Mouse (Mus musculus) neural tube, embryonic 11.5 days (tissue): ENCODE data around the gene Adamtsl2. TPM values are rescaled to one million over a fixed set of nuclear protein-coding genes. Genes with fewer than 3 reads are reported as not detected.
A peak's percentile ranks its signal among the peaks of the same experiment; 100 is the strongest.

Source experiments
- ATAC-seq: fragments of 200-750 bp; cut with Nextera tagmentation; 2 replicates; pipeline ENCODE4 v1.8.0; 2017; ENCODE audit warnings: moderate number of reproducible peaks, mild to moderate bottlenecking, moderate TSS enrichment, moderate library complexity; ENCODE audit not compliant: insufficient read depth, low FRiP score, low TSS enrichment
- DNase-seq: peaks from one replicate; pipeline ENCODE4 v3.0.0-alpha.2; 2015; ENCODE audit warnings: low spot score
- H3K27ac ChIP-seq: fragments of 300-500 bp; sonication (generic); 2 replicates; pipeline ENCODE4 v1.5.1; 2014; ENCODE audit warnings: low read depth, mild to moderate bottlenecking, low read length
- H3K27me3 ChIP-seq: fragments of 300-500 bp; sonication (generic); 2 replicates; pipeline ENCODE4 v1.6.1; 2014; ENCODE audit warnings: mild to moderate bottlenecking, low read length, mixed read lengths; ENCODE audit not compliant: control insufficient read depth, insufficient read depth
- H3K36me3 ChIP-seq: fragments of 300-500 bp; sonication (generic); 2 replicates; pipeline ENCODE4 v1.6.1; 2014; ENCODE audit warnings: mild to moderate bottlenecking, low read length, moderate library complexity, mixed read lengths; ENCODE audit not compliant: control insufficient read depth, insufficient read depth
- H3K4me1 ChIP-seq: fragments of 300-500 bp; sonication (generic); 2 replicates; pipeline ENCODE4 v1.6.1; 2014; ENCODE audit warnings: low read length, mixed read lengths; ENCODE audit not compliant: control insufficient read depth, insufficient read depth
- H3K4me2 ChIP-seq: fragments of 300-500 bp; sonication (generic); 2 replicates; pipeline ENCODE4 v1.6.1; 2014; ENCODE audit warnings: low read depth, mild to moderate bottlenecking, moderate library complexity
- H3K4me3 ChIP-seq: fragments of 300-500 bp; sonication (generic); 2 replicates; pipeline ENCODE4 v1.5.1; 2014; ENCODE audit warnings: low read depth, low read length
- H3K9ac ChIP-seq: fragments of 300-500 bp; sonication (generic); 2 replicates; pipeline ENCODE4 v1.6.1; 2014; ENCODE audit warnings: mild to moderate bottlenecking, low read length
- H3K9me3 ChIP-seq: fragments of 300-500 bp; sonication (generic); 2 replicates; pipeline ENCODE4 v1.6.1; 2016; ENCODE audit warnings: low read length; ENCODE audit not compliant: control insufficient read depth
- WGBS: fragments of 180-500 bp; shearing (Covaris S2); extraction: QIAGEN DNeasy Blood & Tissue Kit; methylation state at CpG from one replicate; pipeline ENCODE4 v1.1.7; 2014; 5-methylcytosine and 5-hydroxymethylcytosine counted together
- polyA plus RNA-seq: library from polyadenylated mRNA; unstranded; fragments of >200 nt; fragmentation: Nextera tagmentation; extraction: Ambion mirVana; gene quantifications from 2 replicates; pipeline ENCODE4 v1.2.1, GENCODE M21; 2014

Adamtsl2 gene
- polyA plus RNA-seq, 1 experiment from 2014 or later, result 7.2 TPM

DNA sequence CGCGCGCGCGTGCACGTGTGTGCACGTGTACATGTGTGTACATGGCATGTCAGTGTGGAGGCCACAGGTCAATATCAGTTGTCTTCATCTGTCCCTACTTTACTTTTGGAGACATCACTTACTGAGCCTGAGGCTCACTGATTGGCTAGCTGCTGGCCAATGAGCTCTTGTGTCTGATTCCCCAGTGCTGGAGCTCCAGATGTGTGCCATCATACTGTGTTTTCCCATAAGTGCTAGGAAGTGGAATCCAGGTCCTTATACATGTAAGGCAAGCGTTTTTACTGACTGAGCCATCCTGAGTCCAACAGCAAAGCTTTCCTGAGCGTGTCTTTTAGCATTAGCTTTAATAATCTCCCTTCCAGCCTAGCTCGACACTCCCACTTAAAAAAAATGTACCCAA lies 35.0 kb downstream of the Adamtsl2 start:
- no peaks in the 10 kb centered on the region for H3K4me1 ChIP-seq
- no peak overlapping the region for H3K4me2 ChIP-seq
- H3K36me3 ChIP-seq, result no peaks in the 10 kb centered on the region
- no peak for DNase-seq
- H3K27ac ChIP-seq, result no peak overlapping the region
- H3K27me3 ChIP-seq, result no peaks in the 10 kb centered on the region
- H3K9ac ChIP-seq, result no peak overlapping the region
- H3K9me3 ChIP-seq, result no peaks in the 10 kb centered on the region
- H3K4me3 ChIP-seq, result no peak overlapping the region
- WGBS, result 88% methylated on average over 10 of the region's 10 CpGs
- ATAC-seq, result no peak

- no peak overlapping the region for H3K9ac ChIP-seq
- 54% methylated on average over 4 of the region's 4 CpGs for WGBS
- no peak overlapping the region for H3K4me3 ChIP-seq
- no peaks in the 10 kb centered on the region for H3K36me3 ChIP-seq
- H3K9me3 ChIP-seq, result no peaks in the 10 kb centered on the region
- no peak for DNase-seq
- no peaks in the 10 kb centered on the region for H3K27me3 ChIP-seq
- no peak for ATAC-seq
- no peak overlapping the region for H3K4me2 ChIP-seq
- H3K27ac ChIP-seq, result no peak overlapping the region
- H3K4me1 ChIP-seq, result peaks cover 13% of the 10 kb centered on the region
These were observed 39.3 kb downstream of the Adamtsl2 start for GRCm38 (mm10) chr2:27118452-27118851.

GRCm38 (mm10) chr2:27119766-27120165 lies 40.6 kb downstream of the Adamtsl2 start:
- no peaks in the 10 kb centered on the region for H3K27me3 ChIP-seq
- H3K4me1 ChIP-seq, result peaks cover 13% of the 10 kb centered on the region
- H3K27ac ChIP-seq, result no peak overlapping the region
- no peaks in the 10 kb centered on the region for H3K36me3 ChIP-seq
- no peaks in the 10 kb centered on the region for H3K9me3 ChIP-seq
- no peak overlapping the region for H3K4me3 ChIP-seq
- no peak overlapping the region for H3K4me2 ChIP-seq
- no peak overlapping the region for H3K9ac ChIP-seq
- DNase-seq, result no peak
- no peak for ATAC-seq
- 81% methylated on average over 2 of the region's 2 CpGs for whole genome bisulfite sequencing

GRCm38 (mm10) chr2:27120241-27120641 lies 41.1 kb downstream of the Adamtsl2 start:
- Histone ChIP-seq H3K9ac (no peak overlapping the region), H3K4me1 (peaks cover 13% of the 10 kb centered on the region), H3K4me3 (no peak overlapping the region), H3K27me3 (no peaks in the 10 kb centered on the region), H3K36me3 (no peaks in the 10 kb centered on the region), H3K4me2 (no peak overlapping the region), H3K9me3 (no peaks in the 10 kb centered on the region), H3K27ac (no peak overlapping the region)
- no peak for DNase-seq
- WGBS, result 92% methylated on average over 8 of the region's 8 CpGs
- no peak for ATAC-seq

DNA sequence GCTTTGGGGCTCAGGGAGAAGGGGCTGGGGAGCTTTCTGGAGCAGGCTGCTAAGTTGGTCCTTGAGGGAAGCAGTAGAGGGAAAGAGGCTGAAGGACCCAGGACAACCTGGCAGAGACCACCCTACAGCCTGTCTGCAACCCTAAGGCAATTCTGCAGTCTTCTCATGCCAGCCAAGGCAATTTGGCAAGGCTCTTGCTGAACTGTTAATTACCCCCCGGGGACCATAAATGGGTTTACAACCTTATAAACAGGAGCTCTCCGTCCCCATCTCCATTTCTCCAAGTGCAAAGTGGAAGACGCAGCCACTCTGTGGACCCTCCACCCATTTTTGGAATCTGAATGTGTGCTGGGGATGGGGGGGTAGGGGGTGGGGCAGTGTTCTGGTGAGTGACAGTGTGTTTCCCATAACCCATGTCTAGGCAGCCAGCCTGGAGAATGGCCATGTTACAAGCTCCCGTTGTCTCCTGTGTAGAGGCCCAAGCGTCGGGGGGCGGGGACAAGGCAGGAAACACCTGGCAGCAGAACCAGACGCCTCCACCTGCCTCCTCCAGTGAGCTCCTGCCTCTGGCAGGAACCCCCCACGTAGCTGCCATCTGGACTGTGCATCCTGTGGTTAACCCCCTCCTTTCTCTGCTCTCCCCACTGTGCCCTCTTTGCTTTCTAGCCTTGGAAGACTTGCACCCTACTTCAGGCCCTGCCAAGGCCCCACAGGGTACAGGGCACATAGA lies 42.6 kb downstream of the Adamtsl2 start:
- WGBS, result 9% methylated on average over 9 of the region's 9 CpGs
- H3K9ac ChIP-seq, result no peak overlapping the region
- no peaks in the 10 kb centered on the region for H3K27me3 ChIP-seq
- ATAC-seq, result no peak
- peaks cover 13% of the 10 kb centered on the region for H3K4me1 ChIP-seq
- H3K27ac ChIP-seq, result no peak overlapping the region
- no peak overlapping the region for H3K4me2 ChIP-seq
- H3K9me3 ChIP-seq, result no peaks in the 10 kb centered on the region
- peak; percentile 60 for DNase-seq
- H3K4me3 ChIP-seq, result no peak overlapping the region
- H3K36me3 ChIP-seq, result no peaks in the 10 kb centered on the region

DNA sequence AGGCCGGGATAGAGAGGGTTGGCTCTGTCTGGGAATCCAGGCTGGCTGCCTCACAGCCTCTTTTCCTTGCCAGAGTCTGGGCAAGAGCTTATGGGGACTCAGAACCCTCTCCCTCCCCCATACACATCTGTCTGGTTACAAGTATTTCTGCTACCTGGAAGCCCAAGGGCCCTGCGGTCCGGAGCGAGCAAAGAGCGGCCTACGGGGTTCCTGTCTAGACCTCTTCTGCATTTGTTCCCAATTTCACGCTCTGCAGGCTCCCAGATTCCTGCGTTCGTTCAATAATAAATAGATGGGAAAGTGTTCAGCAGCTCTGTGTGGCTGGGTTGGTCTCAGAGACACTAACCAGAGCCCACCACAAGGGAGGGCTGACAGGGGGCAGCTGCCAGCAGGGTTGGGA lies 43.4 kb downstream of the Adamtsl2 start:
- 30% methylated on average over 9 of the region's 9 CpGs for WGBS
- no peak overlapping the region for H3K27ac ChIP-seq

DNA sequence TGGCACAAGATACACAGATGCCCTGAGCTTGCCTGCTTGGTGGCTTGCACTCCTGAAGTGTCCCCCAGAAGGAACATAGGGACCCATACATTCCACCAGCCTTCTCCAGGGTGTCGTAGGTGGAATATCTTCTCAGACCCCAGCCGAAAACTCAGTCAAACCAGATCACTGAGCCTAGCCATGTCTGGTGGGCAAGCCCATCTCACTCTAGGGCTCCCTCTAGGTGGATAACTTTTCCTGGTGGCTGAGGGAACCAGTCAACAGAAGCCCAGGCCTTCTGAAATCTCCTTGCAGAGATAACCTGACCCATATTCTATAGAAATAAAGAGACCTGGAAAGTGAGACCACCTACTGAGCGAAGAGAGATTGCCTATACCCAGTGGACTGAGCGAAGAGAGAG lies 43.9 kb downstream of the Adamtsl2 start:
- no peak for DNase-seq
- no peaks in the 10 kb centered on the region for H3K36me3 ChIP-seq
- no peak overlapping the region for H3K4me3 ChIP-seq
- no peaks in the 10 kb centered on the region for H3K9me3 ChIP-seq
- H3K27ac ChIP-seq, result no peak overlapping the region
- peaks cover 13% of the 10 kb centered on the region for H3K4me1 ChIP-seq
- H3K9ac ChIP-seq, result no peak overlapping the region
- ATAC-seq, result no peak
- no peak overlapping the region for H3K4me2 ChIP-seq
- H3K27me3 ChIP-seq, result no peaks in the 10 kb centered on the region
- WGBS, result 78% methylated on average over 4 of the region's 4 CpGs

More for the DNA sequence above, 43.4 kb downstream of the Adamtsl2 start:
- no peak overlapping the region for H3K9ac ChIP-seq
- H3K4me2 ChIP-seq, result no peak overlapping the region
- no peaks in the 10 kb centered on the region for H3K27me3 ChIP-seq
- no peaks in the 10 kb centered on the region for H3K36me3 ChIP-seq
- H3K4me3 ChIP-seq, result no peak overlapping the region
- DNase-seq (peak; percentile 51), ATAC-seq (no peak)
- H3K4me1 ChIP-seq, result peaks cover 13% of the 10 kb centered on the region
- H3K9me3 ChIP-seq, result no peaks in the 10 kb centered on the region

DNA sequence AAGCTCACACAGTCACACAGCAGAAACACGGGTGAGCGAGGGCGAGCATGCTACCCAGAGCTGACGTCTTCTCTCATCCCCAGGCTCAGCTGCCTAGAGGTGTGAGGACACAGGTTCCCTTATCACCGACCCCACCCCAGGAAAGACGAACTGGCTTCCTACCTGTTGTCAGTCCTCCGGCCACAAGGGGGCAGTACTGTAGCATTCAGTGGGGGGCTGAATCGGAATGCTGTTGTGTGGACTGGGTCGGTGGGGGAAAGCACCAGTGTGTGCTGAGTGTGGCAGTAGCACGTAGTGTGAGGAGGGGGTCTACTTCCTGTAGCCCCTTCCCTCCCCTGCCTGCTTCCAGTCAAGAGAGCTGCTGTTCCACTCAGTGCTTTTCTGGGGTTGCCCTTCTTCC lies 46.8 kb downstream of the Adamtsl2 start:
- no peak for ATAC-seq
- Histone ChIP-seq H3K4me3 (no peak overlapping the region), H3K27me3 (no peaks in the 10 kb centered on the region), H3K36me3 (no peaks in the 10 kb centered on the region), H3K4me2 (no peak overlapping the region), H3K27ac (no peak overlapping the region), H3K4me1 (peaks cover 13% of the 10 kb centered on the region), H3K9ac (no peak overlapping the region), H3K9me3 (no peaks in the 10 kb centered on the region)
- DNase-seq, result peak; percentile 57
- 42% methylated on average over 10 of the region's 10 CpGs for WGBS

GRCm38 (mm10) chr2:27126496-27126895 lies 47.3 kb downstream of the Adamtsl2 start:
- H3K36me3 ChIP-seq, result no peaks in the 10 kb centered on the region
- DNase-seq, result no peak
- no peak overlapping the region for H3K4me2 ChIP-seq
- H3K4me3 ChIP-seq, result no peak overlapping the region
- H3K4me1 ChIP-seq, result peaks cover 13% of the 10 kb centered on the region
- no peak for ATAC-seq
- no peak overlapping the region for H3K27ac ChIP-seq
- H3K27me3 ChIP-seq, result no peaks in the 10 kb centered on the region
- 51% methylated on average over 4 of the region's 4 CpGs for WGBS
- no peaks in the 10 kb centered on the region for H3K9me3 ChIP-seq
- no peak overlapping the region for H3K9ac ChIP-seq
